Mouse (Mus musculus): ENCODE results near the gene Col5a3. TPM values are rescaled to one million over a fixed set of nuclear protein-coding genes. Genes with fewer than 3 reads are reported as not detected.

Gene Col5a3
- polyA plus RNA-seq, 1 experiment: 1.4 TPM

DNA sequence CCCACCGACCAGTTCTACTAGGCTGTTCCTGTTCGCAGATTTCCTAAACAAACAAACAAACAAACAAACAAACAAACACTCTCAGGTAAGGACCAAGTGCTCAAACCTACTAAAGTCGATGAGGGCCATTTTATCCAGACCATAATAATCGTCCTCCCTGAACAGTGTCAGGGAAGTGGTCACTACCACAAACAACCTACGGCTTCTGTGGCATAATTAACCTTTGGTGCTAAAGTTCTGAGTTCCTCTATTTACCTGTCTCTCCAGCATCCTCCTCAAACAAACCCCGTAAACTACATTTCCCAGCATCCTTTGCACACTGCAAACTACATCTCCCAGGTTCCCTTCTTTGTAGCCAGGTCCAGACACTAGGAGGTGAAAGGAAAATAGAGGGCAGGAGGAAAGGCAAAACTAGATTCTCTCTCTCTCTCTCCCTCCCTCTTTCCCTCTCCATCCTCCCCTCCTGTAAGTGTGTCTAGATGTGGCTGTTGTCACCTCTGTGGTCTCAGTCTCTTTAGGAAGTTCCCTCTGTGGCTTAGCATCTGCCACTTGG lies 63.3 kb downstream of the Col5a3 start:
- no peak overlapping the region for H3K4me3 ChIP-seq (ENCODE audit: extremely low read depth, insufficient read depth, insufficient read length)
- H3K27me3 ChIP-seq (ENCODE audit: control insufficient read depth, insufficient read depth, low read length): 0 out of 2 replicates have a peak, but pooled peaks cover 4% of the 10 kb centered on the region
- DNase-seq (ENCODE audit: low read depth in 1 of 2, low spot score in 2 of 2): no peak
- no peak overlapping the region for H3K27ac ChIP-seq (ENCODE audit: insufficient read depth, low read length)
- 51% methylated on average over 6 of the region's 6 CpGs for WGBS
- no peaks in the 10 kb centered on the region for H3K4me1 ChIP-seq (ENCODE audit: control insufficient read depth, insufficient read depth, insufficient read length)
- H3K36me3 ChIP-seq (ENCODE audit: control insufficient read depth, insufficient read depth, low read length): no peaks in the 10 kb centered on the region
- TF ChIP-seq POLR2A (IDR thresholded peaks at IDR 0.05; ENCODE audit: low read depth, low read length): no peak
- TF ChIP-seq CTCF (IDR thresholded peaks at IDR 0.05; ENCODE audit: extremely low read depth, insufficient read depth, insufficient read length, insufficient replicate concordance): no peak

- TF ChIP-seq POLR2A (IDR thresholded peaks at IDR 0.05; ENCODE audit: low read depth, low read length) (no peak), CTCF (IDR thresholded peaks at IDR 0.05; ENCODE audit: extremely low read depth, insufficient read depth, insufficient read length, insufficient replicate concordance) (no peak)
Observed at GRCm38 (mm10) chr9:20749213-20749612, 65.7 kb downstream of the Col5a3 start.

DNA sequence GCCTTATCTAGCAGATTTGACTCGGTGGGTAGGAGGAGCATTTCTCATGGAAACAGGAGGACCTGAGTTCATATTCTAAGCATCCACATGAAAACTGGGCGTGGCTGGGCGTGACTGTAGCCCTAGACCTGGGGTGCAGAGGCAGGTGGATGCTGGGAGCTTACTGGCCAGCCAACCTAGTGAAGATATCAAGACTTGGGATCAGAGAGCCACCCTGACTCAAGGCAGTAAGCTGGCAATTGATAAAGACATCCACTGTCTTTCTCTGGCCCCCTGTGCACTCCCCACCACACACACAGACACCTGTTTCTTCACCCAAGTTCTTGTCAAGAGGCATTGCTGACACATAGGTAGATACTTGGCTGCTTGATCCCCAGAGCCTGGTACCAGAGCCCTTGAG lies 66.3 kb downstream of the Col5a3 start:
- peaks cover 12% of the 10 kb centered on the region for H3K27me3 ChIP-seq (ENCODE audit: control insufficient read depth, insufficient read depth, low read length)
- no peaks in the 10 kb centered on the region for H3K36me3 ChIP-seq (ENCODE audit: control insufficient read depth, insufficient read depth, low read length)
- no peaks in the 10 kb centered on the region for H3K4me1 ChIP-seq (ENCODE audit: control insufficient read depth, insufficient read depth, insufficient read length)
- no peak for DNase-seq (ENCODE audit: low read depth in 1 of 2, low spot score in 2 of 2)
- H3K4me3 ChIP-seq (ENCODE audit: extremely low read depth, insufficient read depth, insufficient read length): no peak overlapping the region
- TF ChIP-seq CTCF (IDR thresholded peaks at IDR 0.05; ENCODE audit: extremely low read depth, insufficient read depth, insufficient read length, insufficient replicate concordance) (no peak), POLR2A (IDR thresholded peaks at IDR 0.05; ENCODE audit: low read depth, low read length) (no peak)
- no peak overlapping the region for H3K27ac ChIP-seq (ENCODE audit: insufficient read depth, low read length)
- WGBS: 71% methylated on average over 3 of the region's 3 CpGs

More at GRCm38 (mm10) chr9:20749213-20749612, 65.7 kb downstream of the Col5a3 start:
- 72% methylated on average over 5 of the region's 5 CpGs for WGBS
- Histone ChIP-seq H3K27me3 (ENCODE audit: control insufficient read depth, insufficient read depth, low read length) (peaks cover 11% of the 10 kb centered on the region), H3K4me3 (ENCODE audit: extremely low read depth, insufficient read depth, insufficient read length) (no peak overlapping the region), H3K4me1 (ENCODE audit: control insufficient read depth, insufficient read depth, insufficient read length) (no peaks in the 10 kb centered on the region), H3K36me3 (ENCODE audit: control insufficient read depth, insufficient read depth, low read length) (no peaks in the 10 kb centered on the region), H3K27ac (ENCODE audit: insufficient read depth, low read length) (no peak overlapping the region)
- DNase-seq (ENCODE audit: low read depth in 1 of 2, low spot score in 2 of 2): no peak

DNA sequence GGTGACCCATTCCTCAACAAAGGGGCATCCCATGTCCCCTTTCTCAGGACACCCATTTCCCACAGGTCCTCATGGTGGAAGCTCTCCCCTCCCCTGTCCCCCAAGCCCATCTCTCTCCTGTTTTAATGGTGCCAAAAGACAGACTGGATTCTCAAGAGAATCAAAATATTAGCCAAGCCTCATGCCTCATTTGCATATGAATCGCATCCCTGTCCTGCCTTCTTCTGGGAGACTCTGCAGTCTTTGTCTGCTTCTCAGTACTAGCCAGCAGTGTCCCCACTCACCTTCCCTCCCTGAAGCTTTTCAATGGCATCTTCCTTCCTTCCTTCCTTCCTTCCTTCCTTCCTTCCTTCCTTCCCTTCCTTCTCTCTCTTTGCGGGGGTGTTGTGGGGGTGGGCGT lies 67.2 kb downstream of the Col5a3 start:
- WGBS: 16% methylated on average over 3 of the region's 3 CpGs
- TF ChIP-seq CTCF (IDR thresholded peaks at IDR 0.05; ENCODE audit: extremely low read depth, insufficient read depth, insufficient read length, insufficient replicate concordance) (no peak), POLR2A (IDR thresholded peaks at IDR 0.05; ENCODE audit: low read depth, low read length) (no peak)
- H3K36me3 ChIP-seq (ENCODE audit: control insufficient read depth, insufficient read depth, low read length): no peaks in the 10 kb centered on the region
- no peaks in the 10 kb centered on the region for H3K4me1 ChIP-seq (ENCODE audit: control insufficient read depth, insufficient read depth, insufficient read length)
- no peak for DNase-seq (ENCODE audit: low read depth in 1 of 2, low spot score in 2 of 2)
- H3K27me3 ChIP-seq (ENCODE audit: control insufficient read depth, insufficient read depth, low read length): peaks cover 12% of the 10 kb centered on the region
- no peak overlapping the region for H3K27ac ChIP-seq (ENCODE audit: insufficient read depth, low read length)
- no peak overlapping the region for H3K4me3 ChIP-seq (ENCODE audit: extremely low read depth, insufficient read depth, insufficient read length)

DNA sequence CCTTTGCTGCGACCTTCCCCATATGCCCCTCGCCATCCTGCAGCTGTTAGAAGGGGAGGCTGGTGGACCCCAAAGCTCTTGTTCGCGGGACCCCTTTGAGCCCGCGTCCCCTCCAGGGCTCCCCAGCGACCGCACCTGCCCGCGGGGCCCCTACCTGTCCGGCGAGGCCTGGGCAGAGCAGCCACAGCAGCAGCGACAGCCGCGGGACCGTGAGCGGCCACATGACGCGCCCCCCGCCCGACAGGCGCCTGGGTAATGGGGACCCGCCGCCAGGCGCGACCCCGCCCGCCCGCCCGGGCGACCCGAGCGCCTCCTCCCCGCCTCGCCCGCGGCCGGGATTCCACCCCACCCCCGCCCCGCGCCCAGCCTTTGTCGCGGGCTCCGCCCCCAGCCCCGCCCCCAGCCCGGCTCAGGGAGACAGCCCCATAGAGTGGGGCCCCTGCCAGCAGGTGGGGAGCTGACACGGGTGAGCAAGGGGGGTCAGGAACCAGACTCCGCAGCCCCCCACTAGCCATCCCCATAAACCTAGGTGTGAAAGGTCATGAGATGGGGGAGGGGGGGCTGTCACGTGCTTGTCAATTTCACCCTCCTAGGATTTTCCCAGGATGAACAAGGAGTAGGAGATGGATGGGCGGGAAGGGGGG lies 68.7 kb downstream of the Col5a3 start, which contains the start of gene Olfm2:
Gene Olfm2 (minus strand): TSS at position 333 of the 644 bp plus-strand sequence.
- Histone ChIP-seq H3K4me1 (ENCODE audit: control insufficient read depth, insufficient read depth, insufficient read length) (no peaks in the 10 kb centered on the region), H3K27ac (ENCODE audit: insufficient read depth, low read length) (no peak within 1 kb of the TSS), H3K27me3 (ENCODE audit: control insufficient read depth, insufficient read depth, low read length) (peaks cover 12% of the 10 kb centered on the region), H3K36me3 (ENCODE audit: control insufficient read depth, insufficient read depth, low read length) (no peaks in the 10 kb centered on the region), H3K4me3 (ENCODE audit: extremely low read depth, insufficient read depth, insufficient read length) (no peak within 1 kb of the TSS)
- WGBS: 5% methylated on average over 49 of the region's 50 CpGs
- DNase-seq (ENCODE audit: low read depth in 1 of 2, low spot score in 2 of 2): no peak
- no peak for TF ChIP-seq CTCF (IDR thresholded peaks at IDR 0.05; ENCODE audit: extremely low read depth, insufficient read depth, insufficient read length, insufficient replicate concordance)
- no peak for TF ChIP-seq POLR2A (IDR thresholded peaks at IDR 0.05; ENCODE audit: low read depth, low read length)

- Histone ChIP-seq H3K27ac (ENCODE audit: insufficient read depth, low read length) (no peak overlapping the region), H3K27me3 (ENCODE audit: control insufficient read depth, insufficient read depth, low read length) (peaks cover 12% of the 10 kb centered on the region), H3K4me3 (ENCODE audit: extremely low read depth, insufficient read depth, insufficient read length) (no peak overlapping the region), H3K4me1 (ENCODE audit: control insufficient read depth, insufficient read depth, insufficient read length) (no peaks in the 10 kb centered on the region), H3K36me3 (ENCODE audit: control insufficient read depth, insufficient read depth, low read length) (no peaks in the 10 kb centered on the region)
- WGBS: 17% methylated on average over 17 of the region's 17 CpGs
- no peak for TF ChIP-seq POLR2A (IDR thresholded peaks at IDR 0.05; ENCODE audit: low read depth, low read length)
- no peak for TF ChIP-seq CTCF (IDR thresholded peaks at IDR 0.05; ENCODE audit: extremely low read depth, insufficient read depth, insufficient read length, insufficient replicate concordance)
- DNase-seq (ENCODE audit: low read depth in 1 of 2, low spot score in 2 of 2): no peak
Observed at GRCm38 (mm10) chr9:20745129-20745966, 69.5 kb downstream of the Col5a3 start.
